Mouse (Mus musculus) sigmoid colon, adult 10 weeks (tissue): Measurements from ENCODE around the gene Gm12886. TPM values are rescaled to one million over a fixed set of nuclear protein-coding genes. Genes with fewer than 3 reads are reported as not detected.

Experiments used
- polyA plus RNA-seq: library from polyadenylated mRNA; stranded (reverse); fragments of 350-450 nt; fragmentation: Illumina TruSeq; extraction: RNeasy Lipid Tissue Mini Kit (QIAGEN cat#74804); gene quantifications from one replicate; pipeline ENCODE4 v1.2.3, GENCODE M21; 2014; ENCODE audit warnings: low read depth, low replicate concordance

The Gm12886 gene
- polyA plus RNA-seq: not detected

GRCm38 (mm10) chr4:121422999-121423398, at the start of gene Gm12886:
Gene Gm12886, minus strand, starts transcription at chr4:121423099.

Other genes starting within 250 kb of the Gm12886 start
- 38.8 TPM for gene Rlf, start 208.0 kb downstream of the Gm12886 start, polyA plus RNA-seq
- gene Gm12888, start 98.2 kb downstream of the Gm12886 start, polyA plus RNA-seq: 0.38 TPM
- gene Gm12887, start 199.0 kb upstream of the Gm12886 start, polyA plus RNA-seq: not detected